ENCODE assay signal across 8 mouse cellular contexts in genomic region chr6:125096597-125097345, GRCm38 (mm10). TPM values are rescaled to one million over a fixed set of nuclear protein-coding genes. Genes with fewer than 3 reads are reported as not detected.
DNase-seq lines count a peak whose midpoint lies in the region; ATAC-seq lines count a peak whose summit lies in the region.

No protein-coding gene starts in this region.

- H3K4me2 ChIP-seq in hindbrain, embryonic 14.5 days (replicated peaks), result peak overlapping the region; percentile 81
- H3K4me2 ChIP-seq in limb, embryonic 12.5 days, result peak overlapping the region; percentile 94
- peak overlapping the region; percentile 86 for H3K4me2 ChIP-seq in midbrain, embryonic 12.5 days (replicated peaks)

- no peak for ATAC-seq in erythroblast, adult 5-6 weeks (replicated peaks; ENCODE audit: low FRiP score, poor library complexity, severe bottlenecking)
- ATAC-seq in hindbrain, embryonic 14.5 days (ENCODE audit: low FRiP score), result peak; percentile 49
- ATAC-seq in limb, embryonic 12.5 days (ENCODE audit: insufficient number of reproducible peaks, insufficient read depth, low FRiP score, low TSS enrichment, low read depth), result peak; percentile 35
- ATAC-seq in midbrain, embryonic 12.5 days (ENCODE audit: low FRiP score, low read depth), result peak; percentile 48

- H3K4me1 ChIP-seq in erythroblast, embryonic 14.5 days (ENCODE audit: control insufficient read depth), result peaks cover 77% of the 10 kb centered on the region
- H3K4me1 ChIP-seq in brown adipose tissue, adult 24 weeks (ENCODE audit: control insufficient read depth, insufficient read depth, insufficient read length, low read length), result peaks cover 19% of the 10 kb centered on the region
- peaks cover 33% of the 10 kb centered on the region for H3K4me1 ChIP-seq in hindbrain, embryonic 14.5 days (replicated peaks; ENCODE audit: control insufficient read depth, insufficient read depth, low read length)
- H3K4me1 ChIP-seq in limb, embryonic 12.5 days (replicated peaks), result peaks cover 41% of the 10 kb centered on the region
- peaks cover 34% of the 10 kb centered on the region for H3K4me1 ChIP-seq in midbrain, embryonic 12.5 days

- H3K27me3 ChIP-seq in erythroblast, embryonic 14.5 days (ENCODE audit: control insufficient read depth), result no peaks in the 10 kb centered on the region
- no peaks in the 10 kb centered on the region for H3K27me3 ChIP-seq in hindbrain, embryonic 14.5 days (ENCODE audit: control insufficient read depth, insufficient read depth, low read length)
- no peaks in the 10 kb centered on the region for H3K27me3 ChIP-seq in limb, embryonic 12.5 days
- no peaks in the 10 kb centered on the region for H3K27me3 ChIP-seq in midbrain, embryonic 12.5 days

- peak overlapping the region; percentile 96 for H3K4me3 ChIP-seq in erythroblast, embryonic 14.5 days (replicated peaks)
- peak overlapping the region; percentile 100 for H3K4me3 ChIP-seq in brown adipose tissue, adult 24 weeks (ENCODE audit: insufficient read depth, low read depth, low read length)
- peak overlapping the region; percentile 84 for H3K4me3 ChIP-seq in hindbrain, embryonic 14.5 days (replicated peaks; ENCODE audit: low read length)
- H3K4me3 ChIP-seq in limb, embryonic 12.5 days (replicated peaks), result peak overlapping the region; percentile 100
- peak overlapping the region; percentile 89 for H3K4me3 ChIP-seq in midbrain, embryonic 12.5 days

- peak overlapping the region; percentile 92 for H3K9ac ChIP-seq in hindbrain, embryonic 14.5 days
- H3K9ac ChIP-seq in limb, embryonic 12.5 days (replicated peaks), result peak overlapping the region; percentile 93
- H3K9ac ChIP-seq in midbrain, embryonic 12.5 days (replicated peaks), result peak overlapping the region; percentile 98

- under 1% methylated on average over 35 of the region's 44 CpGs for WGBS in hindbrain, embryonic 14.5 days
- WGBS in limb, embryonic 12.5 days, result 0% methylated on average over 40 of the region's 44 CpGs
- under 1% methylated on average over 40 of the region's 44 CpGs for WGBS in midbrain, embryonic 12.5 days

- DNase-seq in gastrocnemius, adult 18-20 months (ENCODE audit: low spot score), result peak; percentile 64
- no peak for DNase-seq in hindbrain, embryonic 14.5 days (ENCODE audit: low spot score)
- DNase-seq in spleen, postnatal 14 days (ENCODE audit: low spot score in 2 of 2), result peak; percentile 36 to 50

- peaks cover 41% of the 10 kb centered on the region for H3K36me3 ChIP-seq in erythroblast, embryonic 14.5 days (ENCODE audit: control insufficient read depth)
- H3K36me3 ChIP-seq in hindbrain, embryonic 14.5 days (replicated peaks; ENCODE audit: control insufficient read depth, insufficient read depth), result peaks cover 36% of the 10 kb centered on the region
- peaks cover 39% of the 10 kb centered on the region for H3K36me3 ChIP-seq in limb, embryonic 12.5 days
- peaks cover 39% of the 10 kb centered on the region for H3K36me3 ChIP-seq in midbrain, embryonic 12.5 days

- H3K9me3 ChIP-seq in erythroblast, embryonic 14.5 days (ENCODE audit: control insufficient read depth, low read length), result no peaks in the 10 kb centered on the region
- no peaks in the 10 kb centered on the region for H3K9me3 ChIP-seq in hindbrain, embryonic 14.5 days (ENCODE audit: control insufficient read depth, low read length)
- no peaks in the 10 kb centered on the region for H3K9me3 ChIP-seq in limb, embryonic 12.5 days
- no peaks in the 10 kb centered on the region for H3K9me3 ChIP-seq in midbrain, embryonic 12.5 days

- H3K27ac ChIP-seq in brown adipose tissue, adult 24 weeks (replicated peaks; ENCODE audit: low read depth, low read length), result peak overlapping the region; percentile 82
- peak overlapping the region; percentile 96 for H3K27ac ChIP-seq in hindbrain, embryonic 14.5 days
- peak overlapping the region; percentile 97 for H3K27ac ChIP-seq in limb, embryonic 12.5 days
- H3K27ac ChIP-seq in midbrain, embryonic 12.5 days (replicated peaks), result peak overlapping the region; percentile 97

RNA-seq across cellular contexts. Expression of gene Chd4, which starts 1.0 kb away (rescaled TPM):
- 6.8 TPM in 2 replicates for polyA plus RNA-seq in erythroblast, embryonic 14.5 days (2012)
- 31.8 and 50.0 TPM in 2 replicates for total RNA-seq in erythroblast, adult 5-6 weeks (2015; ENCODE audit: low replicate concordance)
- 70.6 and 102 TPM in 2 replicates for total RNA-seq in erythroblast, adult 5-6 weeks (2017; ENCODE audit: low replicate concordance)
- polyA plus RNA-seq in brown adipose tissue, adult 24 weeks (2012; ENCODE audit: insufficient read depth, insufficient read length, missing spikeins), result 73.3 and 90.8 TPM in 2 replicates
- total RNA-seq in gastrocnemius, adult 18-20 months (2021), result 10 to 100 TPM; 64.1 to 70.6 TPM
- 68.5 and 78.0 TPM in 2 replicates for polyA plus RNA-seq in hindbrain, embryonic 14.5 days (2014; fragmentation: Nextera tagmentation; extraction: Ambion mirVana)
- polyA plus RNA-seq in limb, embryonic 12.5 days (2016; fragmentation: Nextera tagmentation; extraction: Ambion mirVana), result 106 and 109 TPM in 2 replicates
- polyA plus RNA-seq in midbrain, embryonic 12.5 days (2016; fragmentation: Nextera tagmentation; extraction: Ambion mirVana), result 127 and 132 TPM in 2 replicates

RNA-seq across cellular contexts. Expression of gene Lpar5, which starts 29.1 kb away (rescaled TPM):
- 0.06 TPM in 1 of 2 replicates, not detected in the other for polyA plus RNA-seq in erythroblast, embryonic 14.5 days (2012)
- total RNA-seq in erythroblast, adult 5-6 weeks (2015; ENCODE audit: low replicate concordance), result 3.1 TPM in 1 of 2 replicates, not detected in the other
- total RNA-seq in erythroblast, adult 5-6 weeks (2017; ENCODE audit: low replicate concordance), result 0.60 TPM in 1 of 2 replicates, not detected in the other
- polyA plus RNA-seq in brown adipose tissue, adult 24 weeks (2012; ENCODE audit: insufficient read depth, insufficient read length, missing spikeins), result not detected in 2 replicates
- not detected for total RNA-seq in gastrocnemius, adult 18-20 months (2021)
- polyA plus RNA-seq in hindbrain, embryonic 14.5 days (2014; fragmentation: Nextera tagmentation; extraction: Ambion mirVana), result 0.50 and 0.51 TPM in 2 replicates
- polyA plus RNA-seq in limb, embryonic 12.5 days (2016; fragmentation: Nextera tagmentation; extraction: Ambion mirVana), result 0.18 and 0.20 TPM in 2 replicates
- 0.16 and 0.26 TPM in 2 replicates for polyA plus RNA-seq in midbrain, embryonic 12.5 days (2016; fragmentation: Nextera tagmentation; extraction: Ambion mirVana)

RNA-seq across cellular contexts. Expression of gene Nop2, which starts 34.9 kb away (rescaled TPM):
- 0.78 and 1.8 TPM in 2 replicates for polyA plus RNA-seq in erythroblast, embryonic 14.5 days (2012)
- total RNA-seq in erythroblast, adult 5-6 weeks (2015; ENCODE audit: low replicate concordance), result 4.8 and 6.7 TPM in 2 replicates
- 10.5 and 11.8 TPM in 2 replicates for total RNA-seq in erythroblast, adult 5-6 weeks (2017; ENCODE audit: low replicate concordance)
- polyA plus RNA-seq in brown adipose tissue, adult 24 weeks (2012; ENCODE audit: insufficient read depth, insufficient read length, missing spikeins), result 10.0 and 16.0 TPM in 2 replicates
- total RNA-seq in gastrocnemius, adult 18-20 months (2021), result 10 to 100 TPM; 16.3 to 17.7 TPM
- 40.3 and 48.4 TPM in 2 replicates for polyA plus RNA-seq in hindbrain, embryonic 14.5 days (2014; fragmentation: Nextera tagmentation; extraction: Ambion mirVana)
- 65.8 and 72.6 TPM in 2 replicates for polyA plus RNA-seq in limb, embryonic 12.5 days (2016; fragmentation: Nextera tagmentation; extraction: Ambion mirVana)
- 54.1 and 56.4 TPM in 2 replicates for polyA plus RNA-seq in midbrain, embryonic 12.5 days (2016; fragmentation: Nextera tagmentation; extraction: Ambion mirVana)

RNA-seq across cellular contexts. Expression of gene Acrbp, which starts 47.3 kb away (rescaled TPM):
- polyA plus RNA-seq in erythroblast, embryonic 14.5 days (2012), result 0.97 and 1.6 TPM in 2 replicates
- 3.3 TPM in 1 of 2 replicates, not detected in the other for total RNA-seq in erythroblast, adult 5-6 weeks (2015; ENCODE audit: low replicate concordance)
- total RNA-seq in erythroblast, adult 5-6 weeks (2017; ENCODE audit: low replicate concordance), result 7.0 and 11.6 TPM in 2 replicates
- 5.1 and 5.5 TPM in 2 replicates for polyA plus RNA-seq in brown adipose tissue, adult 24 weeks (2012; ENCODE audit: insufficient read depth, insufficient read length, missing spikeins)
- 1 to 10 TPM; 2.0 to 2.4 TPM for total RNA-seq in gastrocnemius, adult 18-20 months (2021)
- polyA plus RNA-seq in hindbrain, embryonic 14.5 days (2014; fragmentation: Nextera tagmentation; extraction: Ambion mirVana), result 17.1 and 18.7 TPM in 2 replicates
- polyA plus RNA-seq in limb, embryonic 12.5 days (2016; fragmentation: Nextera tagmentation; extraction: Ambion mirVana), result 17.6 and 18.3 TPM in 2 replicates
- polyA plus RNA-seq in midbrain, embryonic 12.5 days (2016; fragmentation: Nextera tagmentation; extraction: Ambion mirVana), result 18.0 and 18.9 TPM in 2 replicates

RNA-seq across cellular contexts. Expression of gene Iffo1, which starts 48.3 kb away (rescaled TPM):
- 1.3 and 1.5 TPM in 2 replicates for polyA plus RNA-seq in erythroblast, embryonic 14.5 days (2012)
- total RNA-seq in erythroblast, adult 5-6 weeks (2015; ENCODE audit: low replicate concordance), result 3.1 and 6.9 TPM in 2 replicates
- total RNA-seq in erythroblast, adult 5-6 weeks (2017; ENCODE audit: low replicate concordance), result 2.2 and 10.9 TPM in 2 replicates
- polyA plus RNA-seq in brown adipose tissue, adult 24 weeks (2012; ENCODE audit: insufficient read depth, insufficient read length, missing spikeins), result 2.9 and 3.2 TPM in 2 replicates
- 1 to 10 TPM; 5.8 to 6.3 TPM for total RNA-seq in gastrocnemius, adult 18-20 months (2021)
- 18.2 and 19.0 TPM in 2 replicates for polyA plus RNA-seq in hindbrain, embryonic 14.5 days (2014; fragmentation: Nextera tagmentation; extraction: Ambion mirVana)
- polyA plus RNA-seq in limb, embryonic 12.5 days (2016; fragmentation: Nextera tagmentation; extraction: Ambion mirVana), result 24.6 and 27.1 TPM in 2 replicates
- 18.7 and 18.8 TPM in 2 replicates for polyA plus RNA-seq in midbrain, embryonic 12.5 days (2016; fragmentation: Nextera tagmentation; extraction: Ambion mirVana)
